22 mouse cellular contexts compared by ENCODE assay signal in genomic region chr17:63060814-63061213, GRCm38 (mm10).
DNase-seq lines count a peak whose midpoint lies in the region; ATAC-seq and TF ChIP-seq lines count a peak whose summit lies in the region.
"Had no signal": no experiment of that assay in that cellular context is flagged by ENCODE, and none has a peak within 500 bp of the region (broad histone marks: within the 10 kb centered on the region; RNA-seq: fewer than 3 reads in every experiment).

No protein-coding gene starts in this region.

- H3K9ac ChIP-seq in forebrain, embryonic 12.5 days, result no peak overlapping the region
- no peak overlapping the region for H3K9ac ChIP-seq in forebrain, embryonic 16.5 days (replicated peaks; ENCODE audit: low read depth, low read length)
- H3K9ac ChIP-seq in midbrain, embryonic 11.5 days (ENCODE audit: low read length), result no peak overlapping the region
- no peak overlapping the region for H3K9ac ChIP-seq in midbrain, postnatal 0 days (replicated peaks; ENCODE audit: low read length, poor library complexity, severe bottlenecking)
- no peak overlapping the region for H3K9ac ChIP-seq in midbrain, embryonic 13.5 days (replicated peaks)
- no peak overlapping the region for H3K9ac ChIP-seq in midbrain, embryonic 14.5 days (replicated peaks; ENCODE audit: low read length)

- WGBS in forebrain, embryonic 12.5 days, result 46% methylated on average over 3 of the region's 3 CpGs
- 30% methylated on average over 3 of the region's 3 CpGs for WGBS in forebrain, embryonic 16.5 days
- 60% methylated on average over 3 of the region's 3 CpGs for WGBS in midbrain, embryonic 11.5 days
- WGBS in midbrain, postnatal 0 days, result 48% methylated on average over 3 of the region's 3 CpGs
- 45% methylated on average over 3 of the region's 3 CpGs for WGBS in midbrain, embryonic 13.5 days
- whole genome bisulfite sequencing in midbrain, embryonic 14.5 days, result 40% methylated on average over 3 of the region's 3 CpGs

- H3K27ac ChIP-seq in forebrain, embryonic 12.5 days, result no peak overlapping the region
- no peak overlapping the region for H3K27ac ChIP-seq in forebrain, embryonic 16.5 days (ENCODE audit: low read length)
- no peak overlapping the region for H3K27ac ChIP-seq in midbrain, embryonic 11.5 days (ENCODE audit: low read depth, low read length)
- H3K27ac ChIP-seq in midbrain, postnatal 0 days (ENCODE audit: low read depth, low read length), result no peak overlapping the region
- H3K27ac ChIP-seq in midbrain, embryonic 13.5 days, result no peak overlapping the region
- no peak overlapping the region for H3K27ac ChIP-seq in midbrain, embryonic 14.5 days (replicated peaks; ENCODE audit: low read depth, low read length)

- H3K27me3 ChIP-seq in forebrain, embryonic 12.5 days, result no peaks in the 10 kb centered on the region; the same call in 1 of the 2 replicates
- H3K27me3 ChIP-seq in forebrain, embryonic 16.5 days (replicated peaks; ENCODE audit: control insufficient read depth, insufficient read depth, low read length), result no peaks in the 10 kb centered on the region
- no peaks in the 10 kb centered on the region; the same call in 1 of the 2 replicates for H3K27me3 ChIP-seq in midbrain, embryonic 11.5 days (ENCODE audit: control insufficient read depth, insufficient read depth, low read length)
- H3K27me3 ChIP-seq in midbrain, postnatal 0 days (ENCODE audit: insufficient read depth, low read length), result no peaks in the 10 kb centered on the region
- H3K27me3 ChIP-seq in midbrain, embryonic 13.5 days, result no peaks in the 10 kb centered on the region
- H3K27me3 ChIP-seq in midbrain, embryonic 14.5 days (ENCODE audit: control insufficient read depth, insufficient read depth, low read length), result no peaks in the 10 kb centered on the region
- H3K27me3 ChIP-seq: CH12.LX, Patski had no signal

- TF ChIP-seq CTCF in midbrain, postnatal 0 days (IDR thresholded peaks at IDR 0.05), result no peak

- DNase-seq in heart, adult 11 months, result peak; percentile 4
- no peak for DNase-seq in heart, adult 9 months (ENCODE audit: low spot score in 2 of 2)
- DNase-seq in midbrain, embryonic 11.5 days (ENCODE audit: low spot score, missing footprints), result peak; percentile 84
- DNase-seq in midbrain, postnatal 0 days (ENCODE audit: low spot score), result no peak
- no peak for DNase-seq in midbrain, embryonic 14.5 days
- DNase-seq: adrenal gland, adult 2 months; adrenal gland, adult 8-10 months; adrenal gland, postnatal 10 days; adrenal gland, postnatal 14 days; adrenal gland, postnatal 25 days; adrenal gland, postnatal 36 days; B cell, adult 2 months; cerebellum, adult 11 months; cerebellum, adult 11-12 months had no signal

- no peak overlapping the region for H3K4me2 ChIP-seq in forebrain, embryonic 12.5 days
- no peak overlapping the region for H3K4me2 ChIP-seq in forebrain, embryonic 16.5 days (ENCODE audit: low read length)
- no peak overlapping the region for H3K4me2 ChIP-seq in midbrain, embryonic 11.5 days
- no peak overlapping the region for H3K4me2 ChIP-seq in midbrain, postnatal 0 days (ENCODE audit: low read depth, low read length, poor library complexity, severe bottlenecking)
- no peak overlapping the region for H3K4me2 ChIP-seq in midbrain, embryonic 13.5 days (replicated peaks)
- no peak overlapping the region for H3K4me2 ChIP-seq in midbrain, embryonic 14.5 days (ENCODE audit: low read length)

- no peaks in the 10 kb centered on the region for H3K9me3 ChIP-seq in forebrain, embryonic 12.5 days
- H3K9me3 ChIP-seq in forebrain, embryonic 16.5 days (ENCODE audit: control insufficient read depth, low read length), result no peaks in the 10 kb centered on the region
- H3K9me3 ChIP-seq in midbrain, embryonic 11.5 days (ENCODE audit: control insufficient read depth, low read length), result no peaks in the 10 kb centered on the region
- H3K9me3 ChIP-seq in midbrain, postnatal 0 days (ENCODE audit: low read length), result no peaks in the 10 kb centered on the region
- no peaks in the 10 kb centered on the region for H3K9me3 ChIP-seq in midbrain, embryonic 13.5 days
- H3K9me3 ChIP-seq in midbrain, embryonic 14.5 days (ENCODE audit: control insufficient read depth, low read length), result no peaks in the 10 kb centered on the region
- H3K9me3 ChIP-seq: G1E had no signal

- ATAC-seq in forebrain, embryonic 12.5 days (ENCODE audit: low FRiP score), result 0 out of 2 replicates have a peak, but pooled peaks have one; percentile 42
- ATAC-seq in forebrain, embryonic 16.5 days, result no peak
- ATAC-seq in midbrain, embryonic 11.5 days (ENCODE audit: low FRiP score), result no peak
- ATAC-seq in midbrain, postnatal 0 days (ENCODE audit: low FRiP score), result no peak
- peak; percentile 53; the same call in 1 of the 2 replicates for ATAC-seq in midbrain, embryonic 13.5 days
- no peak for ATAC-seq in midbrain, embryonic 14.5 days (ENCODE audit: low FRiP score, low TSS enrichment)
- ATAC-seq: activated CD4-positive, CD25-positive, alpha-beta regulatory T cell, adult 4 months; CD4-positive, CD25-positive, alpha-beta regulatory T cell, adult 4 months; Patski had no signal

- no peak overlapping the region for H3K4me3 ChIP-seq in forebrain, embryonic 12.5 days (replicated peaks)
- no peak overlapping the region for H3K4me3 ChIP-seq in forebrain, embryonic 16.5 days (replicated peaks; ENCODE audit: low read length)
- no peak overlapping the region for H3K4me3 ChIP-seq in midbrain, embryonic 11.5 days (ENCODE audit: low read depth, low read length)
- H3K4me3 ChIP-seq in midbrain, postnatal 0 days (ENCODE audit: low read depth, low read length), result no peak overlapping the region
- H3K4me3 ChIP-seq in midbrain, embryonic 13.5 days (replicated peaks), result no peak overlapping the region
- no peak overlapping the region for H3K4me3 ChIP-seq in midbrain, embryonic 14.5 days (replicated peaks; ENCODE audit: low read depth, low read length)

- H3K4me1 ChIP-seq in forebrain, embryonic 12.5 days, result peaks cover 14% of the 10 kb centered on the region; the same call in 1 of the 2 replicates
- H3K4me1 ChIP-seq in forebrain, embryonic 16.5 days (replicated peaks; ENCODE audit: control insufficient read depth, insufficient read depth, low read length), result peaks cover 5% of the 10 kb centered on the region
- 0 out of 2 replicates have a peak, but pooled peaks cover 5% of the 10 kb centered on the region for H3K4me1 ChIP-seq in midbrain, embryonic 11.5 days (ENCODE audit: control insufficient read depth, insufficient read depth, low read length)
- H3K4me1 ChIP-seq in midbrain, postnatal 0 days (ENCODE audit: insufficient read depth, low read length), result 0 out of 2 replicates have a peak, but pooled peaks cover 2% of the 10 kb centered on the region
- H3K4me1 ChIP-seq in midbrain, embryonic 13.5 days (replicated peaks), result peaks cover 27% of the 10 kb centered on the region
- peaks cover 12% of the 10 kb centered on the region for H3K4me1 ChIP-seq in midbrain, embryonic 14.5 days (ENCODE audit: control insufficient read depth, insufficient read depth, low read length)

- no peaks in the 10 kb centered on the region for H3K36me3 ChIP-seq in forebrain, embryonic 12.5 days (replicated peaks)
- no peaks in the 10 kb centered on the region for H3K36me3 ChIP-seq in forebrain, embryonic 16.5 days (ENCODE audit: control insufficient read depth, insufficient read depth)
- no peaks in the 10 kb centered on the region for H3K36me3 ChIP-seq in midbrain, embryonic 11.5 days (ENCODE audit: control insufficient read depth, insufficient read depth, low read length)
- H3K36me3 ChIP-seq in midbrain, postnatal 0 days (ENCODE audit: insufficient read depth, low read length), result no peaks in the 10 kb centered on the region
- no peaks in the 10 kb centered on the region for H3K36me3 ChIP-seq in midbrain, embryonic 13.5 days
- H3K36me3 ChIP-seq in midbrain, embryonic 14.5 days (ENCODE audit: control insufficient read depth, insufficient read depth, low read length), result no peaks in the 10 kb centered on the region; the same call in 1 of the 2 replicates

Comparison
In these comparisons a context has a peak if more than half of its experiments do, and no peak if none do; other contexts are left out.
1. ATAC-seq: peak in forebrain, embryonic 12.5 days (single experiment) and midbrain, embryonic 13.5 days (single experiment); none in forebrain, embryonic 16.5 days (single experiment), midbrain, embryonic 11.5 days (single experiment), midbrain, postnatal 0 days (single experiment) and midbrain, embryonic 14.5 days (single experiment).
2. DNase-seq: peak in heart, adult 11 months (single experiment) and midbrain, embryonic 11.5 days (single experiment); none in heart, adult 9 months (0 of 2), midbrain, postnatal 0 days (single experiment) and midbrain, embryonic 14.5 days (single experiment).